Mouse (Mus musculus) liver, postnatal 0 days (tissue): Measurements from ENCODE around the gene Psen2.

Experiments used
- CTCF ChIP-seq: sonication (generic); IDR thresholded peaks from 2 replicates; pipeline ENCODE4 v1.5.1; 2016; ENCODE audit warnings: antibody characterized with exemption, low read depth
- EP300 ChIP-seq: IDR thresholded peaks from 2 replicates; pipeline ENCODE4 v1.6.1; 2016; ENCODE audit warnings: antibody characterized with exemption, low read depth, mild to moderate bottlenecking

DNA sequence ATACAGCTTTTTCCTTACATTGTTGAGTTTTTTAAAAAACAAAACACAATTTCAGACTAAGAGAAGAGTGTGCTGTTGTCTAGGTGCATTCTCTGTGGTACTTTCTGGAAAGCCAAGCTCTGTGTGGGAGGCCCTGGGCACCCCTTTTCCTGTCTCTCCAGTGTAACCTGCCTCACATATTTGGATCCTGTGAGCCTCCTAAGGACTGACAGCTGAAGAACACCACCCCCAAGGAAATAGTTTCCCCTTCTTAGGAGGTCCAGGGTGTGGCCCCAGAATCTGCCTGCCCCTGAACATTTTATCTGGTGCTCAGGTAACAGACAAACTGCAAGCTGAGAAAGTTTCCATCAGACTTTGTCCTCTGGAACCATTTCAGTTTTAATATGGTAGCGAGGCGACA lies 5.8 kb upstream of the Psen2 start:
- TF ChIP-seq CTCF, result no peak
- TF ChIP-seq EP300, result no peak
